Mouse (Mus musculus) bone marrow macrophage, adult 2 months (primary cell): Measurements from ENCODE around the gene Gm20219.

Experiments
- CTCF ChIP-seq: IDR thresholded peaks from 2 replicates; pipeline ENCODE4 v1.5.1; 2012; ENCODE audit warnings: low read depth, mild to moderate bottlenecking, low read length, moderate library complexity
- POLR2A ChIP-seq: IDR thresholded peaks from 2 replicates; pipeline ENCODE4 v1.6.1; 2012; ENCODE audit warnings: mild to moderate bottlenecking, low read depth, low read length, borderline replicate concordance

DNA sequence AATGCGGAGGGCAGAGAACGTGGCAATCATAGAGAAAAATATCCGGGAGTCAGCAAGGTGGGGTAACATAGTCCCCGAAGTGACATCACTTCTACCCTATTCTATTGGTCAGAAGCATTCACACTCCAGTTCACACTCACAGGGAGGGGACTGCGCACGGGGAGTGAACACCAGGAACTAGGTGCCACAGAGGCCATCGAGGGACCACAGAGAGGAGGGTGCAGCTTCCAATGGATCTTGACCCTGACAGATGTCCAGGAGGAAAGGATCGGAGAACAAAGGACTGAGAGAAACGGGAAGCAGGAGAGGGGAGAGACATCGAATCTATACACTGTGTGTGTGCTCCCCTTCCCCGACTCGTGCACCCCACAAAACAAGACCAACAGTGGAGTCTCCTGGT lies 39.3 kb downstream of the Gm20219 start:
- TF ChIP-seq POLR2A (no peak), CTCF (no peak)
